Mouse (Mus musculus): ENCODE results near the gene Ak7. TPM values are rescaled to one million over a fixed set of nuclear protein-coding genes. Genes with fewer than 3 reads are reported as not detected.

Ak7 gene
- total and polyA plus RNA-seq, 2 experiments from 2014 or later = 1.4 to 2.2 TPM

GRCm38 (mm10) chr12:105686791-105687190 lies 19.0 kb upstream of the Ak7 start:
- 0 out of 2 replicates have a peak overlapping the region, but pooled peaks have one; percentile 1 for H3K9ac ChIP-seq (replicated peaks; ENCODE audit: low read length)
- no peaks in the 10 kb centered on the region for H3K9me3 ChIP-seq (ENCODE audit: low read length)
- H3K4me3 ChIP-seq (ENCODE audit: low read length) = no peak overlapping the region
- no peak for ATAC-seq
- no peak for TF ChIP-seq CTCF (IDR thresholded peaks at IDR 0.05; ENCODE audit: low read depth)
- H3K27ac ChIP-seq = no peak overlapping the region
- peaks cover 16% of the 10 kb centered on the region for H3K4me1 ChIP-seq (ENCODE audit: insufficient read depth, low read length)
- no peaks in the 10 kb centered on the region; the same call in 1 of the 2 replicates for H3K36me3 ChIP-seq (ENCODE audit: insufficient read depth, low read length)
- H3K4me2 ChIP-seq (ENCODE audit: low read depth, low read length) = peak overlapping the region; percentile 71
- 92% methylated on average over 3 of the region's 3 CpGs for WGBS
- no peaks in the 10 kb centered on the region for H3K27me3 ChIP-seq (ENCODE audit: insufficient read depth, low read length)
- no peak for DNase-seq (ENCODE audit: low spot score)

GRCm38 (mm10) chr12:105687416-105687815 lies 18.4 kb upstream of the Ak7 start:
- no peaks in the 10 kb centered on the region; the same call in none of the 2 replicates for H3K36me3 ChIP-seq (ENCODE audit: insufficient read depth, low read length)
- peaks cover 16% of the 10 kb centered on the region for H3K4me1 ChIP-seq (ENCODE audit: insufficient read depth, low read length)
- no peak for TF ChIP-seq CTCF (IDR thresholded peaks at IDR 0.05; ENCODE audit: low read depth)
- H3K4me3 ChIP-seq (ENCODE audit: low read length) = no peak overlapping the region
- no peaks in the 10 kb centered on the region for H3K27me3 ChIP-seq (ENCODE audit: insufficient read depth, low read length)
- 90% methylated on average over 4 of the region's 4 CpGs for WGBS
- no peak overlapping the region for H3K4me2 ChIP-seq (ENCODE audit: low read depth, low read length)
- no peak for ATAC-seq
- DNase-seq (ENCODE audit: low spot score) = no peak
- no peak overlapping the region for H3K27ac ChIP-seq
- no peaks in the 10 kb centered on the region for H3K9me3 ChIP-seq (ENCODE audit: low read length)
- no peak overlapping the region for H3K9ac ChIP-seq (replicated peaks; ENCODE audit: low read length)

GRCm38 (mm10) chr12:105688546-105688945 lies 17.2 kb upstream of the Ak7 start:
- Histone ChIP-seq H3K27ac (no peak overlapping the region), H3K9ac (replicated peaks; ENCODE audit: low read length) (no peak overlapping the region), H3K4me3 (ENCODE audit: low read length) (no peak overlapping the region), H3K4me2 (ENCODE audit: low read depth, low read length) (no peak overlapping the region), H3K9me3 (ENCODE audit: low read length) (no peaks in the 10 kb centered on the region), H3K27me3 (ENCODE audit: insufficient read depth, low read length) (no peaks in the 10 kb centered on the region), H3K36me3 (ENCODE audit: insufficient read depth, low read length) (no peaks in the 10 kb centered on the region; the same call in none of the 2 replicates), H3K4me1 (ENCODE audit: insufficient read depth, low read length) (peaks cover 12% of the 10 kb centered on the region)
- WGBS = 87% methylated on average over 3 of the region's 4 CpGs
- no peak for TF ChIP-seq CTCF (IDR thresholded peaks at IDR 0.05; ENCODE audit: low read depth)
- no peak for ATAC-seq
- no peak for DNase-seq (ENCODE audit: low spot score)

GRCm38 (mm10) chr12:105689435-105689834 lies 16.3 kb upstream of the Ak7 start:
- DNase-seq (ENCODE audit: low spot score) = no peak
- no peak for TF ChIP-seq CTCF (IDR thresholded peaks at IDR 0.05; ENCODE audit: low read depth)
- Histone ChIP-seq H3K4me1 (ENCODE audit: insufficient read depth, low read length) (peaks cover 7% of the 10 kb centered on the region; the same call in 1 of the 2 replicates), H3K9me3 (ENCODE audit: low read length) (no peaks in the 10 kb centered on the region), H3K36me3 (ENCODE audit: insufficient read depth, low read length) (no peaks in the 10 kb centered on the region; the same call in none of the 2 replicates), H3K27ac (no peak overlapping the region), H3K4me3 (ENCODE audit: low read length) (no peak overlapping the region), H3K27me3 (ENCODE audit: insufficient read depth, low read length) (no peaks in the 10 kb centered on the region), H3K9ac (replicated peaks; ENCODE audit: low read length) (no peak overlapping the region), H3K4me2 (ENCODE audit: low read depth, low read length) (no peak overlapping the region)
- no peak for ATAC-seq
- 94% methylated on average over 13 of the region's 13 CpGs for WGBS

GRCm38 (mm10) chr12:105694021-105694420 lies 11.8 kb upstream of the Ak7 start:
- DNase-seq (ENCODE audit: low spot score) = no peak
- Histone ChIP-seq H3K4me3 (ENCODE audit: low read length) (no peak overlapping the region), H3K4me2 (ENCODE audit: low read depth, low read length) (no peak overlapping the region), H3K27ac (no peak overlapping the region), H3K9me3 (ENCODE audit: low read length) (no peaks in the 10 kb centered on the region), H3K36me3 (ENCODE audit: insufficient read depth, low read length) (no peaks in the 10 kb centered on the region; the same call in none of the 2 replicates), H3K9ac (replicated peaks; ENCODE audit: low read length) (no peak overlapping the region), H3K4me1 (ENCODE audit: insufficient read depth, low read length) (no peaks in the 10 kb centered on the region), H3K27me3 (ENCODE audit: insufficient read depth, low read length) (no peaks in the 10 kb centered on the region)
- TF ChIP-seq CTCF (IDR thresholded peaks at IDR 0.05; ENCODE audit: low read depth) = no peak
- WGBS = 90% methylated on average over 2 of the region's 2 CpGs
- ATAC-seq = no peak

- no peaks in the 10 kb centered on the region for H3K9me3 ChIP-seq (ENCODE audit: low read length)
- H3K36me3 ChIP-seq (ENCODE audit: insufficient read depth, low read length) = peaks cover 6% of the 10 kb centered on the region
- H3K27ac ChIP-seq = no peak overlapping the region
- no peak for TF ChIP-seq CTCF (IDR thresholded peaks at IDR 0.05; ENCODE audit: low read depth)
- WGBS = 88% methylated on average over 7 of the region's 7 CpGs
- H3K4me3 ChIP-seq (ENCODE audit: low read length) = no peak overlapping the region
- no peaks in the 10 kb centered on the region for H3K4me1 ChIP-seq (ENCODE audit: insufficient read depth, low read length)
- H3K4me2 ChIP-seq (ENCODE audit: low read depth, low read length) = no peak overlapping the region
- no peak for ATAC-seq
- DNase-seq (ENCODE audit: low spot score) = no peak
- no peaks in the 10 kb centered on the region for H3K27me3 ChIP-seq (ENCODE audit: insufficient read depth, low read length)
- H3K9ac ChIP-seq (replicated peaks; ENCODE audit: low read length) = no peak overlapping the region
Observed at GRCm38 (mm10) chr12:105695848-105696247, 9.9 kb upstream of the Ak7 start.

- ATAC-seq (no peak), DNase-seq (ENCODE audit: low spot score) (no peak)
- H3K9me3 ChIP-seq (ENCODE audit: low read length) = no peaks in the 10 kb centered on the region
- no peaks in the 10 kb centered on the region for H3K4me1 ChIP-seq (ENCODE audit: insufficient read depth, low read length)
- no peak overlapping the region for H3K4me3 ChIP-seq (ENCODE audit: low read length)
- WGBS = 81% methylated on average over 8 of the region's 8 CpGs
- peaks cover 16% of the 10 kb centered on the region; the same call in 1 of the 2 replicates for H3K36me3 ChIP-seq (ENCODE audit: insufficient read depth, low read length)
- H3K27me3 ChIP-seq (ENCODE audit: insufficient read depth, low read length) = no peaks in the 10 kb centered on the region
- no peak overlapping the region for H3K9ac ChIP-seq (replicated peaks; ENCODE audit: low read length)
- no peak overlapping the region for H3K4me2 ChIP-seq (ENCODE audit: low read depth, low read length)
- H3K27ac ChIP-seq = no peak overlapping the region
- TF ChIP-seq CTCF (IDR thresholded peaks at IDR 0.05; ENCODE audit: low read depth) = no peak
Observed at GRCm38 (mm10) chr12:105697104-105697780, 8.5 kb upstream of the Ak7 start.

All from hindbrain, postnatal 0 days (tissue).